Mouse (Mus musculus): ENCODE results near the gene Gpm6b.

The Gpm6b gene

DNA sequence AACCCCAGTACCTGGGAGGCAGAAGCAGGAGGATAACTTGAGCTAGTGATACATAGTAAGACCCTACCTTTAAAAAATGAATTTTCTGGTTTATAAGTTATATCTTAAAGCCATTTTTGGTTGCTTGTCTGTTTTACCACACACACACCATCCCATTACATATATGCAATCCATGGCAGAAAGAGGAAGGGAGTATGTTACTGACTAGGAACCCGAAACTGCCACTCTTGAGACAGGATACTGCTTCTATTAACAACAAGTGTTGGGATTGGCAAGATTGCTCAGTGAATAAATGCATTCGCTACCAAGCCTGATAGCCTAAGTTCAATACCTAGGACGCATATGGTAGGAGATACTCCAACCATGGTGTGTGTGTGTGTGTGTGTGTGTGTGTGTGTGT is 117.6 kb downstream of the Gpm6b start:
- DNase-seq (ENCODE audit: low spot score): no peak

DNA sequence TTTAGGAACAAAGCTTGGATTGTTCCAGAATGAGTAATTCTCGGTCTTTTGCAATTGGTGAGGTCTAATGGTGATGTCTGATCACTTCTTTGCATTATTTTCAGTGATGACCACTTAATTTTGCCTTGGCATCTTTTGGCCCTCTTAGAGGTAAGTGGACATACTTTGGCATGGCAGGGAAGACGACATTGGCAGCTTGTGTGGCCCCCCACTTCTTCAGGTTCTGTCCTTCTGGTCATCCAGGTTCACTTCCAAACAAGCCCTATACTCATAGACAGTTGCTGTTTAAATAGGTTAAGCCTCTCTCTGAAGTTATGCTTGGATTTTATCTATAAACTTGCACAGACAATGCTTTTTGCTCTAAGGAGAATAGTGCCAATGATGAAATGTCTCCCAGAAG is 120.2 kb downstream of the Gpm6b start:
- no peak for DNase-seq (ENCODE audit: low spot score)

DNA sequence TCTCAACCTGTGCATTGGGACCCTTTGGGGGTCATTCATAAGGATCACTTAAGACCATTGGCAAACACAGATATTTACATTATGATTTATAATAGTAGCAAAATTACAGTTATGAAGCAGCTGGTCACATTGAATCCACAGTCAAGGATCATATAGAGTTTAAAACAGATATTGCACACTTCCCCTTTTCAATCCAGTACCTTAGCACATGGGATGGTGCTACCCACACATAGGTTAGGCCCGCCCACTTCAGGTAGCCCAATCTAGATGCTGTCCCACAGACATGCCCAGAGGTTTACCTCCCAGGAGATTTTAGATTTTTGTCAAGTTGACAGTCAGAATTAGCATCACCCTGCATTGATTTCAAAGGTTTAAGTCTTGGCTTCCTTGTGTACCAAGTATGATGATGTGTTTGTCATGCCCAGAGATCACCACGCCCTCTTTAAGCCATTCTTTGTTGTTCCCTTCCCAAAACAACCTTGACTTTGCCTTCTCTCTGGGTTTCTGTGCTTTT is 121.3 kb downstream of the Gpm6b start:
- no peak for DNase-seq (ENCODE audit: low spot score)

DNA sequence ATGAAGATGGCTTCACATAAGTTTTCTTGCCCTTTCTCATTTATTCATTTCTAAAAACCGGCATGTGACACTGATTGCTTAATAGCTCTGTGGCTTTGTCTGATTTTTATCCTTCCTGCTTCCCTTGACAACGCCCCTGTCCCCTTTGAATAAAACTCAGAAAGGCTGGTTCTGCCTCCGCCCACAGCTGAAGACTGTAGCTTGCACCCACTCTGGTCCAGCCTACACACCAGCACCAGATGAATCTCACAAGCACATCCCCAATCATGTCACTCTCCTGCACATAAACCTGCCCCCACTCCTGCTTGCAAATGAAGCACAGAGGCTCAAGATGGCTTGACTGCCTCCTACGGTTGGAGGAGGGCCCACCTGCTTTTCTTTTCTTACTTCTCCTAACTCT is 121.7 kb downstream of the Gpm6b start:
- no peak for DNase-seq (ENCODE audit: low spot score)

DNA sequence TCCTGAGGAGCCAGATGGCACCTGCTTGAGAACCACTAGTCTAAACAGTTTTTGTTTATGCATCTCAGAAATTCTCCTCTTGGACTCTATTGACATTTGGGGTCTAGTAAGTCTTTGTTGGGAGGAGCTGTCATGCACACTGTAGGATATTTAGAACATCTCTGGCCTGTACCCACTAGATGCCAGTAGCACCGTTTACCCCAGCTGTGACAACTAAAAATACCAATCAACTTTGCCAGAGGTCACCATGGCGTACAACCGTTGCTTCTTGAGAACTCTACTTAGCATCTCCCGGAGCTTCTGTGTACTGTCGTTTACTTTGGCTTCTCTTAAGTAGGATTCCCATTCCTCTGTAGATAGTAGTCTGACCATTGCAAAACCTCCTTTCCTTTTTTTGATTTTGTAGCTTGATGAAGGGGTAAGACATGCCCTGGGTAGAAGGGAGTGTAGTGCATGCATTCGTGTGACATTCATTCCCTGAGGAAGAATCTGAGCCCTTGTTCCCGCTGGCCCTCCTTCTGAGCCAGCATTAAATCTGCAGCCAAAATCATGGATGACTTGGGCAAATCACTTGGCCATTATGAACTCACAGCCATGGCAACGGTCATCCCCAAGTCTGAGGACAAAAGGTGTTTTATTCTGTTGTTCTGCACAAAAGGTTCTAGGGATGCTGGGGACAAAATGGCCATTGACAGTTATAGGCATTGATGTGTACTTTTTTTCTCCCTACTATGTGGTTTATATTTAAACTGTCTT is 126.9 kb downstream of the Gpm6b start:
- no peak for DNase-seq (ENCODE audit: low spot score)

DNA sequence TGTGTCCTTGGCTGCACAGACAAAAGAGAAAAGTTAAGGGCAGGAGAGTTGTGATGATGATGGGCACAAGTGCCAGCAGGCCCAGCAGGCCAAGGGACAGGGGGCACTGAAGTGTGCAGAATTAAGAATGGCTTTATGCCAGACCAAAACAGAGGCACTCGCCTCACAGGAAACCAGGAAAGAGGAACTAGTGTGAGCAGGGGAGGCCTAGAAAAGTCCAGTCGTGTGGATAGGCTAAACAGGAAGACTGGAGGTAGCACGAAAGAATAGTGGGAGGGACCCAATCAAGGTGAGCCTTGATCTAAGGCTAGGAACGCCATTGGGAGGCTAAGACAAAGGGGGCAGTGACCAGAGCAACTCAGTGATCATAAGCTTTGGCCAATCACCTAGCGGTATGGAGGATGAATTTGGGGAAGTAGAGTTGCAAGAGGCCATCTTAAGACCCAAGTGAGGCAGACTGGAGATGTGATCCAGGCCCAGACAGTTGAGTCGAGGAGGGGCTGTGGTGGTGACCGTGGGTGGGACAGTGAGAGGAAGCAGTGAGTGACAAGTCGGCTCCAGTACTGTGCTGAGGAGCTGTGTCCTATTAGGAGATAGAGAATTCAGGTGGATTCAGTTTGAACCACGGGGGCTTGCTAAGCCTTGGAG is 138.1 kb downstream of the Gpm6b start:
- no peak for DNase-seq (ENCODE audit: low spot score)

DNA sequence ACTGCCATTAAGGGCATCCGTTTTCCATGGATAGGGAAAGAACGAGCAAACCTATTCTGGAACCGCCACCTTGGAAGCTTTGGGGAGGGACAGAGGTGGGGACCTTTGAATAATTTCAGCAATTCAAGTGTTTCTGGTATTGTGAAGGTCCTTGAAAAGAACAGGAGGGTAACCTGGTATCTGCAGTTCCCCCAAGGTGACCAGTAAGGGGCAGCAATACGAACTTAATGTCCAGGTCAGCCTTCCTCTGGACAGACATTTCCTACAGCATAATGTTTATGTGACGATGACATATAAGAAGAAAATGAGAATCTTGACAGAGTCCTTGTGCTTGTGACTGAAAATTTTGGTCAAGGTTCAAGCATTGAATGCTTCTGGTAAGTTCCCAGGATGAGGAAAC is 139.9 kb downstream of the Gpm6b start:
- no peak for DNase-seq (ENCODE audit: low spot score)

DNA sequence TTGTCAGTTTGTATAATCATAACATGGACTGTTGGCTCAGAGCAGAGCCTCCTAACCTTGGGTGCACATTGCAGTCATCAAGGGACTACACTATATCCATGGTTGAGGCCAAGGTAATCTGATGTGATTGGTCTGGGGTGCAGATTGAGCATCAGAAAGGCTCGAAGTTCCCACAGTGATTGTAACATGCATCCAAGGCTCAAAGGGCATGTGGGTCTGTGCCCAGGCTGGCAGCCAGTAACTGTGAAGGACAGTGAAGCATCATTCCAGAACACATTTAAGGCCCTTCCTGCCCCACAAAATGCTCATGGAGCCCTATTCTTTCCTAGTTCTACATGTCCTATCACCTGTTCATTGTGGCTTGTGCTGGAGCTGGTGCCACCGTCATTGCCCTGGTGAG is 144.9 kb downstream of the Gpm6b start:
- DNase-seq (ENCODE audit: low spot score): no peak

DNA sequence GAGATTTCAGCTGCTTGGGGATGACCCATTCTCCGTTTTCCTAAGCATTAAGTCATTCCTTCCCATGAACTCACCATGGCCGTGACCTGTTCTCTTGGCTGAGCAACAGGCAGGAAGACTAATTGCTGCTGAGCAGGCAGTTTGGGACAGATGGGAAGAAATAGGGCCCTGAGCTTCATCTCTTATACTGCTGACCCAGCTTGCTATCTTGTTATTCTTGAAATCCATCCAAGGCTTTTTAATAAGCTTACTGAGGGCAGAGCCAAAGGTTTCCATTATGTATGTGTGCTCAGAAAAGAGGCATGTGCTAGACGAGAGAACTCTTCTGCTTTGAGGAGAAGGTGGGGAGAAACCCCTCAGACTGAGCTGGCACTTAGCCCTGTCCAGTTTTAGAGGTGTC is 146.2 kb downstream of the Gpm6b start:
- peak; percentile 4 for DNase-seq (ENCODE audit: low spot score)

DNA sequence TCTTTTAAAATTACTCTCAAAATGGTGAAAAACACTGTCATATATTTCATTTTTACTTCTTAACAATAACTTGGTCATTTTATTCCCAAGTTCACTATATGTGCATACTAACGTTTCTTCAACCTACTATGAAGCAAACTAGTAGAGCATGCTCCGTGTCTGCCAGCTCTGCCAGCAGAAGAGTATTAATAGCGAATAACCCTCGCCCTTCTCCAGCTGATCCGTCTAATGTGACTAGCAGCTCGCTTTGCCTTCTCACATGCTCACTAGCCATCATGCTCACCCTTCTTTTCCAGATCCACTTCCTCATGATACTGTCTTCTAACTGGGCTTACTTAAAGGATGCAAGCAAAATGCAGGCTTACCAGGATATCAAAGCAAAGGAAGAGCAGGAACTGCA is 147.9 kb downstream of the Gpm6b start:
- no peak for DNase-seq (ENCODE audit: low spot score)

DNA sequence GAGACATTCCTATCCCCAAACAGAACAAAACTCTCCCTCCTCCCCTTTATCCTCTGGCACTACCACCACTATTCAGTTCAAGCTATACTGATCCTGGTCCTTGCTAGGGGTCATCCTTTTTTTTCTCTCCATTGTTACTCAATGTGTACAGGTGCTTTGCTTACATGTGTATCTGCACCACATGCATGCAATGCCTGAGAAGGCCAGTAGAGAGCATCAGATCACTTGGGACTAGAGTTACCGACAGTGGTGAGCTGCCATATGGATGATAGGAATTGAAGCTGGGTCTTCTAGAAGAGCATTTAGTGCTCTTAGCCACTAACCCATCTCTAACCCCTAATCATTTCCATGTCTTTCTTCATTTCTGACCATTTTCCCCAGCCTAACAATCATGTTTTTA is 155.0 kb downstream of the Gpm6b start:
- DNase-seq (ENCODE audit: low spot score): no peak

DNA sequence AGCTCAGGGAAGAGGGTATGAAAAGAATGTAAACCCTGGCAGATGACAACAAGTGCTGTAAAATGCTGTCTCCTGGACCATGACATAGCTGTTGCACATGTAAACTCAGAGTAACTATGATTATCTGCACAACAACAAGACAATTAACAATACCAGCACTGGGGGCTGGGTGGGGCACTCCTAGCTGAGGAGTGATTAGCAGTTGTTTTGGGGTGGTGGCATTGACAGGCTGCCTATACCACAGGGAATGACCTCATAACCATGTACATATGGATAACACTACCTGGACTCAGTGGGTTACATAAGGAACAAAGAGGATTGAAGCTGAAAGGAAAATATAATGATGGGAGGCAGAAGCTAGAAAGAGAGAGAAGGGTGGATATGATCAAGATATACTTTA is 169.2 kb downstream of the Gpm6b start:
- no peak for DNase-seq (ENCODE audit: low spot score)

DNA sequence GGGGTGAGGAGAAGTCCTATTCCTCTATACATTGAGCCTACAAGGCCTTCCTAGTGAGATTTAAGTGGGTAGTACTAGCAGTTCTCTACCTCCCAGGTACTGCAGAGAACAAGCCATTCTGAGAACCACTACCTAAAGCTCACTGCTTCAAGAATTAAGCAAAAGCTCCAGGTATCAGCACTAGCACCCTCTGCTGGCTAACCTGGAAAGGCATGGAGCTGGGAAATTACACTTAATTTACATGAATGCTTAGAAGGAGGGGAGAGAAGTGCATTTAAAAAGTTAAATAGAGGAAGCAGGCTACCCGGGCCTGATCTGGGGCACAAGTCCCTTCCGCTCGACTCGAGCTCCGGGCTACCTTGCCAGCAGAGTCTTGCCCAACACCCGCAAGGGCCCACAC is 177.5 kb downstream of the Gpm6b start:
- DNase-seq (ENCODE audit: low spot score): no peak

DNA sequence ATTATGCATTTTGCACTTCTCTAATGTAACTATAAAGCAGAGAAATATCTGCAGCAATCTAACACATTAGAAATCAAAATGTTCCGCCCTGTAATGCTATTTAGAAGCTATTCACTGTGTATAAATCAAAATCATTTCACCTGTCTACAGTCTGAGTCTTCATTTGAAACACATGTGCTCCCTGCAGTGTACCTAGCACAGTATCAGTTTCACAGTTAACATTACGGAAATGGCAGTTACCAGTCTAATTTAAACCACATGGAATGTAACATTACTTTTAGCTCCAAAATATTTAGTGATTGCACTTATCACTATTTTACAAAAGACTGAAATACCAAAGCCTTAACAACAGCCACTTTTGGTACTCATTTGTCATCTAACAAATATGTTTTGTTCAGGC is 196.1 kb downstream of the Gpm6b start:
- DNase-seq (ENCODE audit: low spot score): no peak
